Comparison of ENCODE assay signal across 8 mouse cellular contexts in genomic region chr8:122284659-122285261, GRCm38 (mm10). TPM values are rescaled to one million over a fixed set of nuclear protein-coding genes. Genes with fewer than 3 reads are reported as not detected.
DNase-seq lines count a peak whose midpoint lies in the region; ATAC-seq and TF ChIP-seq lines count a peak whose summit lies in the region.

No protein-coding gene starts in this region.

- H3K36me3 ChIP-seq in heart, embryonic 11.5 days (ENCODE audit: control insufficient read depth, insufficient read depth, low read length), result 0 out of 2 replicates have a peak, but pooled peaks cover 4% of the 10 kb centered on the region
- H3K36me3 ChIP-seq in heart, postnatal 0 days (replicated peaks; ENCODE audit: control insufficient read depth, insufficient read depth, low read length), result no peaks in the 10 kb centered on the region
- H3K36me3 ChIP-seq in liver, embryonic 13.5 days, result peaks cover 32% of the 10 kb centered on the region
- no peaks in the 10 kb centered on the region for H3K36me3 ChIP-seq in neural tube, embryonic 13.5 days

- WGBS in heart, embryonic 11.5 days (ENCODE audit: insufficient replicate concordance), result 6% methylated on average over 21 of the region's 21 CpGs
- 22% methylated on average over 21 of the region's 21 CpGs for whole genome bisulfite sequencing in heart, postnatal 0 days
- WGBS in liver, embryonic 13.5 days (ENCODE audit: insufficient replicate concordance), result 1% methylated on average over 21 of the region's 21 CpGs
- 4% methylated on average over 21 of the region's 21 CpGs for WGBS in neural tube, embryonic 13.5 days

- peak overlapping the region; percentile 92 for H3K27ac ChIP-seq in heart, embryonic 11.5 days (ENCODE audit: low read depth, low read length)
- H3K27ac ChIP-seq in brown adipose tissue, adult 24 weeks (replicated peaks; ENCODE audit: low read depth, low read length), result no peak overlapping the region
- peak overlapping the region; percentile 67; the same call in 1 of the 2 replicates for H3K27ac ChIP-seq in heart, postnatal 0 days (ENCODE audit: low read depth)
- H3K27ac ChIP-seq in liver, embryonic 13.5 days, result peak overlapping the region; percentile 97
- H3K27ac ChIP-seq in neural tube, embryonic 13.5 days (replicated peaks), result peak overlapping the region; percentile 54

- no peak for TF ChIP-seq EP300 in heart, postnatal 0 days (IDR thresholded peaks at IDR 0.05; ENCODE audit: low read depth)

- DNase-seq in heart, postnatal 4 days, result no peak
- no peak for DNase-seq in heart, postnatal 0 days (ENCODE audit: low spot score)
- DNase-seq in liver, embryonic 13.5 days, result peak; percentile 74
- DNase-seq in ovary, postnatal 10 days (ENCODE audit: low spot score), result no peak

- TF ChIP-seq CTCF in heart, postnatal 0 days (IDR thresholded peaks at IDR 0.05; ENCODE audit: low read depth), result no peak

- peaks cover 70% of the 10 kb centered on the region for H3K4me1 ChIP-seq in heart, embryonic 11.5 days (ENCODE audit: control insufficient read depth, insufficient read depth, low read length)
- H3K4me1 ChIP-seq in brown adipose tissue, adult 24 weeks (ENCODE audit: control insufficient read depth, insufficient read depth, insufficient read length, low read length), result peaks cover 6% of the 10 kb centered on the region
- H3K4me1 ChIP-seq in heart, postnatal 0 days (ENCODE audit: control insufficient read depth, insufficient read depth), result peaks cover 28% of the 10 kb centered on the region
- peaks cover 72% of the 10 kb centered on the region for H3K4me1 ChIP-seq in liver, embryonic 13.5 days (replicated peaks)
- peaks cover 52% of the 10 kb centered on the region for H3K4me1 ChIP-seq in neural tube, embryonic 13.5 days (replicated peaks)

- peak overlapping the region; percentile 93 for H3K9ac ChIP-seq in heart, embryonic 11.5 days (ENCODE audit: low read depth, low read length)
- peak overlapping the region; percentile 83; the same call in 1 of the 2 replicates for H3K9ac ChIP-seq in heart, postnatal 0 days (replicated peaks; ENCODE audit: low read depth, low read length)
- peak overlapping the region; percentile 99 for H3K9ac ChIP-seq in liver, embryonic 13.5 days
- peak overlapping the region; percentile 77 for H3K9ac ChIP-seq in neural tube, embryonic 13.5 days

- H3K4me2 ChIP-seq in heart, embryonic 11.5 days, result peak overlapping the region; percentile 99
- peak overlapping the region; percentile 83 for H3K4me2 ChIP-seq in heart, postnatal 0 days (ENCODE audit: low read depth, low read length)
- peak overlapping the region; percentile 99 for H3K4me2 ChIP-seq in liver, embryonic 13.5 days
- H3K4me2 ChIP-seq in neural tube, embryonic 13.5 days, result peak overlapping the region; percentile 99

- ATAC-seq in heart, embryonic 11.5 days (replicated peaks; ENCODE audit: insufficient number of reproducible peaks, low FRiP score, low TSS enrichment), result no peak
- ATAC-seq in heart, postnatal 0 days (ENCODE audit: insufficient read depth, low read depth), result no peak
- no peak for ATAC-seq in liver, embryonic 13.5 days (ENCODE audit: low read depth)
- ATAC-seq in neural tube, embryonic 13.5 days (ENCODE audit: low read depth), result no peak
- ATAC-seq in granulocyte monocyte progenitor cell, adult 5-6 weeks (replicated peaks; ENCODE audit: poor library complexity, severe bottlenecking), result no peak

- H3K4me3 ChIP-seq in heart, embryonic 11.5 days (ENCODE audit: low read depth, low read length), result peak overlapping the region; percentile 97
- peak overlapping the region; percentile 74 for H3K4me3 ChIP-seq in brown adipose tissue, adult 24 weeks (ENCODE audit: insufficient read depth, low read depth, low read length)
- peak overlapping the region; percentile 68 for H3K4me3 ChIP-seq in heart, postnatal 0 days (ENCODE audit: low read depth, low read length)
- peak overlapping the region; percentile 97 for H3K4me3 ChIP-seq in liver, embryonic 13.5 days (replicated peaks)
- peak overlapping the region; percentile 56 for H3K4me3 ChIP-seq in neural tube, embryonic 13.5 days

- H3K27me3 ChIP-seq in heart, embryonic 11.5 days (ENCODE audit: control insufficient read depth, insufficient read depth, low read length), result no peaks in the 10 kb centered on the region
- H3K27me3 ChIP-seq in heart, postnatal 0 days (ENCODE audit: control insufficient read depth, insufficient read depth, low read length), result no peaks in the 10 kb centered on the region
- H3K27me3 ChIP-seq in liver, embryonic 13.5 days, result no peaks in the 10 kb centered on the region
- peaks cover 60% of the 10 kb centered on the region for H3K27me3 ChIP-seq in neural tube, embryonic 13.5 days

- no peaks in the 10 kb centered on the region for H3K9me3 ChIP-seq in heart, embryonic 11.5 days (replicated peaks; ENCODE audit: control insufficient read depth, low read length)
- H3K9me3 ChIP-seq in heart, postnatal 0 days (replicated peaks; ENCODE audit: control insufficient read depth, low read length), result no peaks in the 10 kb centered on the region
- H3K9me3 ChIP-seq in liver, embryonic 13.5 days (replicated peaks), result no peaks in the 10 kb centered on the region
- no peaks in the 10 kb centered on the region for H3K9me3 ChIP-seq in neural tube, embryonic 13.5 days

RNA-seq across cellular contexts. Expression of gene Zfpm1, which starts 2.8 kb away (rescaled TPM):
- polyA plus RNA-seq in heart, embryonic 11.5 days (2014; fragmentation: Nextera tagmentation; extraction: Ambion mirVana), result 6.9 and 7.9 TPM in 2 replicates
- total RNA-seq in heart, postnatal 4 days (2021), result 10 to 100 TPM; 45.7 to 47.0 TPM
- 3.4 and 6.1 TPM in 2 replicates for polyA plus RNA-seq in brown adipose tissue, adult 24 weeks (2012; ENCODE audit: insufficient read depth, insufficient read length, missing spikeins)
- total RNA-seq in heart, postnatal 0 days (2014; rRNA removed; ENCODE audit: low replicate concordance), result 28.4 and 45.3 TPM in 2 replicates
- 2.3 and 2.5 TPM in 2 replicates for polyA plus RNA-seq in heart, postnatal 0 days (2015; fragmentation: Nextera tagmentation; extraction: Ambion mirVana)
- 10.0 and 11.7 TPM in 2 replicates for polyA plus RNA-seq in liver, embryonic 13.5 days (2015; fragmentation: Nextera tagmentation; extraction: Ambion mirVana)
- 0.83 and 0.89 TPM in 2 replicates for polyA plus RNA-seq in neural tube, embryonic 13.5 days (2015; fragmentation: Nextera tagmentation; extraction: Ambion mirVana)
- total RNA-seq in granulocyte monocyte progenitor cell, adult 5-6 weeks (2014; fragmentation: Nextera tagmentation), result 1.7 and 3.4 TPM in 2 replicates
- total RNA-seq in granulocyte monocyte progenitor cell, adult 5-6 weeks (2017), result 5.5 and 7.9 TPM in 2 replicates
